Mouse (Mus musculus): Measurements from ENCODE around the gene Isl1. TPM values are rescaled to one million over a fixed set of nuclear protein-coding genes. Genes with fewer than 3 reads are reported as not detected.

Gene Isl1
- polyA plus RNA-seq (2012; rRNA removed): 0.56 and 0.88 TPM in 2 replicates

DNA sequence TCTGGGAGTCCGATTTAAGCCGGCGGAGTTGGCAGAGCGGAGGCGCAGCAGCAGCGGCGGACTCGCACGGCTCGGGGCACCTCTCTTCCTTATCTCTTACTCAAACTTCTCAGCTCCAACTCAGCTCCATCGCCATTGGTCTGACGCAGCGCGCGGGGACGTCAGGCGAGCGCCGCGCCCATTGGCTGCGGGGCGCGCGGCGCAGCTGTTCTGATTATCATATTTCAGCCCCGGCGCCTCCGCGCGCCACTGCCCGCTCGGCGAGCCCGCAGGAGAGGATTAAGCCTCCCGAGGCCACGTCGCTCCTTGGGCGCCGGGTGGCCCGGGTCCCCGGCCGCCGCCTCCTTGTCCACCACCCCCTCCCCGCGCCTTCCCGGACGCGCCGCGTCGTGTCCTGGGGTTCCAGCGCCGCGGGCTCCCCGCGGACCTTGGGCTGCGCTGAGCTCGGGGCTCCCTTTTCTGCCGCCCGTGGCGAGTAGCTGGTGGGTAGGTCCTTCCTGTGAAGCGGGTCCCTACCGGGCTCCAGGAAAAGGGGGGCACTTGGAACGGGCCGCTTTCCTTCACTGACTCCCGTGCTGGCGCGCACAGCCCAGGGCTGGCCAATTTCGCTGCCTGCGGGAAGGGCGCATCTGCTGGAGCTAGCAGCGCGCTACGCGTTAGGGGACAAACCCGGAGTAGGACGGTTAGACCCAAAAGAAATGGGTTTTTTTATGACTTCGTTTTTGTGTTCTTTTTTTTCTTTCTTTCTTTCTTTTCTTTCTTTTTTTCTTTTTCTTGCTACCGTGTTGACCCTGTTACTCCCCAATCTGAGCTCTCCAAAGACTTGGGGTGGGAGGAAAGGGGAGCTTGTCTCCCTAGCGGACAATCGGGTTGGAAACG is at the start of gene Isl1:
Gene Isl1, minus strand, starts transcription at position 106 of the 879 bp plus-strand sequence.
- DNase-seq (ENCODE audit: low read depth): no peak

GRCm38 (mm10) chr13:116335763-116336162 is 26.3 kb upstream of the Isl1 start:
- no peak for DNase-seq (ENCODE audit: low read depth)

DNA sequence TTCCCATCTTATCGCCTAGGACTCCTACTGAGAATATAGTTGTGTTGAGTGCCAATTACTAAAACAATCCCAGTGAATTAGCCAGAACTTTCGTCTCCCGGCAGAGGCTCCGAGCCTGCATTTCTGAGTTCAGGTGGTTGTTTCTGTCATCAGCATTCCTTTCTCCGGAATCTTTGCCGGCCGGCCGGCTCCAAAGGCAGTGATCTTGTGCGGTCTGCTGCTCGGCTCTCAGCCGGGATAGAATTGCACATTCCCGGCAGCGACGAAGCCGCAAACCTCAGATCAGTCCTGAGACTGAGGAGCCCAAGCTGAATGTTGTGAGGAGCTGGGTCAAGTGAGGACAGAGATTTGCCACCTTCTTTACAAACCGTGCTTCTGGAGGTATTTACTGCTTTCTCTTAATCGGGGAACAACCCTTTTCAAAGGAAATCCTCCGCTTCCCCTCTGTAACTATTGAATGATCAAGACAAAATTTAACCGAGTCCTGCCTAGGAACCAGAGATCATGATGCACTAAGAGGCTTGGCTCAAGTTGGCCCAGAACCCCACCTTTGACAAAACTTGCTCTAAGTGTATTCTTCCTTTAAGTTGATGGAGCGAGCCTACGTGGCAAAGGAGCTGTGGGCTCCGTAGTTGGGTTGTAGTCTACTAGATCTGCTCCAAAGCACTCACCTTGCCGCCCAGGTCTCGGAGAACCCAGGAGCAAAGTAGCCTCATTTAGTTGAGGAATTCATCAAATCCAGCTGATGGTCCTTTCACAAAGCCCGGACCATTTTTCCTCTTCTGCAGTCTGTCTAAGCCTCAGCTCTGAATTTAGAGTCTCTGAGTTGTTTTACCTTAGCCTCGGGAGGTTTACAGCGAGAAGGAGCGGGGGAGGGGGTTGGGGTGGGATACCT is 4.4 kb upstream of the Isl1 start:
- DNase-seq (ENCODE audit: low read depth): no peak

DNA sequence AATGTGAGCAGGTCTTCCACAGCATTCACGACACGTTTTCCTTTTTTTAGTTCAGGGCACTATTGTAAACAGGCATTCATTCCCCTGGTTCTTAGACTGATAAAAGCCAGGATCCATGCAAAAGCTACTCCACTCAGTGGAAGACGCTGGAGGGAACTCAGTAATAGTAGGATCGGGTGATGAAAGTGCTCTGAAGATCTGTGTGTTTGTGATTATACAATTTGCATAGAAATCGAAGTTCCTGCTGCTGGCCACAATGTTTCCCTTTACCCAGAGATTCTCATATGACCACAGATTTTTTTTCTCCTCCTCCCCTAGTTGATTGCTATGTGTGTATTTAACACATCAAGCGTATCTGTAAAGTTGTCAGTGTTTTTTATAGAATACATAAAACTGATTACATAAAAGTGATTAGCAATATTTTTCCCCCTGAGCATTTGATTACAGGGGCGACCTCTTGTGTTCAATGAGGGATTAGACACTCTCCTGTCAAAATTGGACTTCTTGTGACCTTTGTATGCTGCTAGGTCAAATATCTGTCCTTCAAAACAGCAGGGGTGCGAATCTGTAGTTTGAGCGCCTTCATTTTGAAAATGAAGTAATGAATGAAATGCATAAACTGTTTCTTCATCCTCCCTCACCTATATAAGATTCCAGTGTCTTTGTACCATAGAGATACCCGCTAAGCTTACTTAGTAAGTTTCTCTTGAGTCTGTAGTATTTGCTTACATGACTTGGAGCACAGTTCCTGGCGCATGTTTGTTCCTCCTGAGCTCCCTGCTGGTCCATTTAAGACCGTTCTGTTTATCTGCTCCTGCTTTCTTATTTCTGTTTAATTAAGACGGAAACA is 2.6 kb upstream of the Isl1 start:
- no peak for DNase-seq (ENCODE audit: low read depth)

- DNase-seq (ENCODE audit: low read depth): no peak
These were observed 1.5 kb upstream of the Isl1 start for GRCm38 (mm10) chr13:116311011-116311410.

GRCm38 (mm10) chr13:116310463-116310765 is 925 bp upstream of the Isl1 start:
- no peak for DNase-seq (ENCODE audit: low read depth)

DNA sequence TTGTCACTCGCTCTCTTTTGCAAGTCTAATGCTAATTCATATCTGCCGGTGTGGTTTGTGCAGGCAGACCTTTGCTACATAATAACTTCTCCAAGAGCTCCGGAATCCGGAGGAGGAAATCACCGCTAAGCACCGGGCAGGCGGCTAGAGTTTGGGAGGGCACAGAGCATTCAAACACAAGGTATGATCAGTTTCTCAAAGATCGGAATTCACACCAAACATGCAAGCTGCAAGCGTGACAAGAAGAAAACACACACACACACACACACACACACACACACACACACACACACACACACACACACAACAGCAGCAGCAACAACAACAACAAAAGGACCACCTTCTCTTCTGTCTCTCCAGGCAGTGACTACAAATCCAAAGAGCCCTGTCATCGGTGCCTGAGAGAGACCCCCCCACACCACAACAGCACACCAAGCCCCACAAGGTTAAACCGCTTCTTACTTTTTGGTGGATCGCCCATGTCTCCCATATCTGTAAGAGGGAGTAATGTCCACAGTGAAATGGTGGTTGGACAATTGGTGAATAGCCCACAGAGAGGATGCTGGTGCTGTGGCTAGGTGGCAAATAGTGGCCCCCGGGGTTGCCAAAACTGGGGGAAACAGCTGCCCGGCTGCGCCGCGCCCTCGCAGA is 431 bp downstream of the Isl1 start:
- no peak for DNase-seq (ENCODE audit: low read depth)

DNA sequence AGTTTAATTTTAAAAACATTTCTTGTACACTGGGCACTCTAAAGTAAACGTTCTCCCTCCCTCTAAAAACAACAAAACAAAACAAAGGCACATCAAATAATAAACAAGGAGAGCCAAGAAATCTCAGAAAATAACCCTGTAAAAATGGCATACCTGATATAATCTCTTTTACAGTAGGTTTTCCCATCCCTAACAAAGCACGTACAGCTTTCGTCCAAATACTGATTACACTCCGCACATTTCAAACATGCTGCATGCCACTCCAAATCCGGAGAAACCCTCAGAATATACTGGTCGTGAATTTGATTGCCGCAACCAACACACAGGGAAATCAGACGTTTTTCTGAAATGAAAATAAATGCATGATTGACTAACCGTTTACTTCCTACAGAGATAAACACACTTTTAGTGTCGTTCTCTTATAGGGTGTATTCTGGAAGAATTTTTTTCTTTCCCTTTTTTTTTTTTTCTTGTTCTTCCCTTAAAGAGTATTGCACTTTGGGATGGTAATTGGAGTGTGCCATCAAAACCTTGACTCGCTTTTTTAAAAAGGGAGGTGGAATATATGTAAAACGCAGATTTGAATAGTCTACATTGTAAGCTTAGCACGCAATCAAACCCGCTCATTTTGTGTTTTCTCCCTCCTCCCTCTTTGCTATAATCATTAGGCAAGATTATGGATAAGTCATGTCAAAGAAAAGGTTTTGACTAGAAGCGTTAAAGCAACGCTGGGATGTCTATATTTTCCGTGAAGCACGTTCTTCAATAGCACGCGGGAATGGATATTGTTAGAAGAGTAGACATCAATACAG is 1.2 kb downstream of the Isl1 start:
- no peak for DNase-seq (ENCODE audit: low read depth)

GRCm38 (mm10) chr13:116306591-116306990 is 2.9 kb downstream of the Isl1 start:
- no peak for DNase-seq (ENCODE audit: low read depth)

GRCm38 (mm10) chr13:116305721-116306120 is 3.8 kb downstream of the Isl1 start:
- DNase-seq (ENCODE audit: low read depth): no peak

DNA sequence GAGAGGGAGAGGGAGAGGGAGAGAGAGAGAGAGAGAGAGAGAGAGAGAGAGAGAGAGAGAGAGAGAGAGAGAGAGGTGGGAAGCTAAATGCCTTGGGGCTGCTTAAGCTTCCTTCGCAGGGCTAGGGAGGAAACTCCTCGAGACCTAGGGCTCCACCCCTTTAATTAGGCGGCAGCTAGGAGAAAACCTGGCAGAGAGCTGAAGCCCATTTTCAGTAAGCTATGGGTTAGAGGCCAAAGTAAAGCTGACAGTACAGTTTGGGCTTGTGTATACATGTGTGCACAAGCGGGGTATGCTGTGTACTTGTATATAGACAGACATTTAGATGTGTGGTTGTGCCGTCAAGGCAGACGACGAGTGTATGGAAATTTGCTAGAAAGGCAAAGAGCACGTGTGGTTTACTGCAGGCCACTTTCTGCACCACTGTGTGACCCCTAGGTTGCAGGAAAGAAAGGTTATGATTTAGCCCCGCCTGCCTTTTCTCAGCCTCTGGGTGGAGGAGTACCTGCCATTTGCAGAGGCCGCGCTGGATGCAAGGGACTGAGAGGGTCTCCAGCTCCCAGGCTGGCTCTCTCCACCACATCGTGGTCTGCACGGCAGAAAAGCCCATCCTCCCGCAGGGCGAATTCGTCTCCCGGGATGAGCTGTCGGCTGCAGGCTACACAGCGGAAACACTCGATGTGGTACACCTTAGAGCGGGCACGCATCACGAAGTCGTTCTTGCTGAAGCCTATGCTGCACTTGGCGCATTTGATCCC is 4.6 kb downstream of the Isl1 start:
- no peak for DNase-seq (ENCODE audit: low read depth)

DNA sequence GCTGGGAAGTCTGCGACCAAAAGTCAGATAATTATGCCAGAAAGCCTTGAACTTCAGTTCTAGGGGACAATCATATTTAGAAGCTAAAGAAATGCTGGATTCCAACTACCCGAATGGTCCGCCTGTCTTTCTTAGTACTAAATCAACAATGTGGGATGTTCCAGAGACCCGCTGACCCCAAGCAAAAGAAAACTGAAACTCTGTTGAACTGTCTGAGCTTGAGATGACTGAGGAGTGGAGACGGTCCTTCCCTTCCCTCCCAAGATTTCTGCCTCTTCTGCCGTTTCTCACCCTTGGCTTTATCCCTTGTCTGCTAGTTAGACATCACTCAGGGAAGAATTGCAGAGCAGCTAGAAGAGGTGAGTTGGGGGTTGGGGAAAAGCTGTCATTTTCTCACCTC is 5.7 kb downstream of the Isl1 start:
- DNase-seq (ENCODE audit: low read depth): no peak

- no peak for DNase-seq (ENCODE audit: low read depth)
These were observed 6.6 kb downstream of the Isl1 start for GRCm38 (mm10) chr13:116302861-116303260.

- no peak for DNase-seq (ENCODE audit: low read depth)
These were observed 7.8 kb downstream of the Isl1 start for GRCm38 (mm10) chr13:116301706-116302105.

DNA sequence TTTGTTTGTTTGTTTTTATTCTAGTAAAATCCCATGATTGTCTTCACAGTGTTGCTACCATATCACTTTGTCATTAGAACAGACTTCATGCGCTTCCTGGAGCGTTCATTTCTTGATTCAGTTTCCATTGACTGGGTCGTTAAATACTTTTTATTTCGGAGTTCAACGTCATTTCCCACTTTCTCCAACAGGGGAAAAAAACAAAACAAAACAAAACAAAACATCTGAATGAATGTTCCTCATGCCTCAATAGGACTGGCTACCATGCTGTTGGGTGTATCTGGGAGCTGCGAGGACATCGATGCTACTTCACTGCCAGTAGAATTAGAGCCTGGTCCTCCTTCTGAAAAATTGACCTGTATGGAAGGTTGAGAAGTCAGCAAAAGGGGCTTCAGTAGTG is 10.2 kb downstream of the Isl1 start:
- no peak for DNase-seq (ENCODE audit: low read depth)

DNA sequence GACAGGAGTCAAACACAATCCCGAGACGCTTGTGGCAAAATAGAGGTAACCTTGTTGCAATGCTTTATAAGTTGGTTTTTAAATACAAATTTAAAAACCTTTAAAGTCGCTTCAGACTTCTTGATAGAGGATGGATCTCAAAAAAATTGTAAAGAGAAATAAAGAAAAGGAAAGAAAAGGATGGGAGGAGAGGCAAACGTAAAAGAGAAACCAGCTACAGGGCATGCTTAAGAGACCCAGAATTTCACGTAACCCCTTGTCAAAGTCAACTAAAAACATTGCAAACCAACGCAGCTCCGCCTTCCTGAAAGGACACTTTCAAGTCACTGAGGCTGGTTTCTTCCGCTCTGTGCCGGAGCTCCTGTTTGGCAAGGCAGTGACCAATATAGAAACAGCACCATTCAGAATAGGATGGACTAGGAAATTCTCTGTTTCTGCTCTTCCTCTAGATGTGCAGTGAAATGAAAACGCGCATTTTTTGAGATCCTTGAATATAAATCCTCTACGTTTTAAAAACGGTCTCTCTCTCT is 10.8 kb downstream of the Isl1 start:
- no peak for DNase-seq (ENCODE audit: low read depth)

GRCm38 (mm10) chr13:116298001-116298400 is 11.5 kb downstream of the Isl1 start:
- no peak for DNase-seq (ENCODE audit: low read depth)

GRCm38 (mm10) chr13:116297048-116297811 is 12.3 kb downstream of the Isl1 start:
- no peak for DNase-seq (ENCODE audit: low read depth)

GRCm38 (mm10) chr13:116295401-116295800 is 14.1 kb downstream of the Isl1 start:
- DNase-seq (ENCODE audit: low read depth): no peak
